Mouse (Mus musculus) small intestine, adult 2 months (tissue): ENCODE measurements around the gene Tgfbi.

Experiments
- CTCF ChIP-seq: fragments of 200-500 bp; IDR thresholded peaks from 2 replicates; pipeline ENCODE4 v1.5.1; 2012; ENCODE audit warnings: low read depth, mild to moderate bottlenecking, control low read depth, inconsistent platforms, low read length, moderate library complexity, mixed read lengths; ENCODE audit not compliant: insufficient replicate concordance, insufficient read length; ENCODE audit errors: extremely low read depth
- POLR2A ChIP-seq: fragments of 200-500 bp; IDR thresholded peaks from 2 replicates; pipeline ENCODE4 v1.6.1; 2012; ENCODE audit warnings: low read depth, mild to moderate bottlenecking, control low read depth, inconsistent platforms, low read length, moderate library complexity

DNA sequence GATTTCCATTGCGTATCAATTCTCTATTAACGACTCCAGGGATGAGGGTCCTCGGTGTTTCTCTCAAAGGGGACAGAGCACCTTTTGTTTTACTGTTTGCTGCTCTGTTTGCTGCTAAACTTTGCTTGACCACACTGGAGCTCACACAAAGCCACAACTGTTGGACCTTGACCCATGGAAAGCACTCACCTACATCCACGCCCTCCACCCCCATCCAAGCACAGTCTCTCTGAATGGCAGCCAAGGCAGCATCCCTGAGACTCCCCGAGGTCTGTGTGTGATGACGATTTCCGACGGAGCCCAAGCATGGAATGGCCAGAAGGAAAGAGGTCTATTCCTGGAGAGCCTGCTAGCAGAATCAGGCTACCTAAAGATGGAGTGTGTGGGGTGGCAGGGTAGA lies 48.2 kb upstream of the Tgfbi start:
- no peak for TF ChIP-seq CTCF
- TF ChIP-seq POLR2A = no peak
